Mouse (Mus musculus): ENCODE measurements at regions not wholly inside any gene's neighbourhood (a gene's known extent, or its start where the extent isn't known, plus 50 kb on each side); places are given as distances from the start of the nearest gene placed in this dataset.
A peak's percentile ranks its signal among the peaks of the same experiment; 100 is the strongest.
"Not testable (repeated sequence)": the region's sequence is repeated elsewhere in the genome, so short reads cannot be mapped to it uniquely, and the experiment has no call there.

DNA sequence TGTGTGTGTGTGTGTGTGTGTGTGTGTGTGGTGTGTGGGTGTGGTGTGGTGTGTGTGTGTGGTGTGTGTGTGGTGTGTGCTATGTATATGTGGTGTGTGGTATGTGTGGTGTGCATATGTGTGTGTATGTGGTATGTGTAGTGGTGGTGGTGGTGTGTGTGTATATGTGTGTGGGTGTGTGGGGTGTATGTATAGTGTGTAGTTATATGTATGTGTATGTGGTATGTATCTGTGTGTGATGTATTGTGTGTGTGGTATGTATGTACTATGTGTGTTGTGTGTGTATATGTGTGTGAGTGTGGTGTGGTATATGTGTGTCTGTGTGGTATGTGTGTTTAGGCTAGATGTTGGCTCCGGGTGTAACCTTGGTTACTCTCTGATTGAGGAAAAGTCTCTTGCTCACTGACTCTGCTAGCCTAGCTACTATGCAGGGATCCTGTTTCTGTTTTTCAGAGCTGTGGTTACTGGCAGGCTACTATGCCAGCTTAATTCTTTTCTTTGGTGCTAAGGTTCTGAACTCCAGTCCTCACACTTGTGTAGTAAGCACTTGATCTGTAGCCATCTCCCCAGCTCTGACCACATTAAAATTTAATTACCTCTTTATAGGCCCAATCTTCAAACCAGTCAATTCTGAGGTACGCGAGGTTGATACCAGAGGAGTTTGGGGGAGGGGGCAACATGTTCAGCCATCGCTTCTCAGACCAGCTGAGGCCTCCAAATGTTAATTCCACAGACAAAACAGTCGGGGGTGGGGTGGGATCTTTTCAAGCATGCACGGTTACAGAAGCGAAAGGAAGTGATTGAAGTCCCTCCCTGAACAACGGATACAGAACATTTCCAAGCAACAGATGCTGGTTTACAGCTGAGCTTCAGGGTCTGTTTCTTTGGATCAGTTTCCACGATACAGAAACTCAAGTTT is 126.4 kb upstream of the Camk1g start:
- Histone ChIP-seq H3K4me3 (replicated peaks; ENCODE audit: insufficient read depth, low read depth, low read length) (no peak overlapping the region), H3K4me1 (ENCODE audit: control insufficient read depth, insufficient read depth, low read length) (no peaks in the 10 kb centered on the region), H3K27me3 (ENCODE audit: control insufficient read depth, insufficient read depth, low read length) (no peaks in the 10 kb centered on the region), H3K27ac (ENCODE audit: insufficient read depth, low read length) (no peak overlapping the region)
- DNase-seq: no peak
- TF ChIP-seq POLR2A (IDR thresholded peaks at IDR 0.05; ENCODE audit: borderline replicate concordance, insufficient read depth, low read length) (no peak), CTCF (IDR thresholded peaks at IDR 0.05; ENCODE audit: borderline replicate concordance, insufficient read depth, low read depth, low read length) (no peak)
- 37% methylated on average over 9 of the region's 9 CpGs for whole genome bisulfite sequencing

DNA sequence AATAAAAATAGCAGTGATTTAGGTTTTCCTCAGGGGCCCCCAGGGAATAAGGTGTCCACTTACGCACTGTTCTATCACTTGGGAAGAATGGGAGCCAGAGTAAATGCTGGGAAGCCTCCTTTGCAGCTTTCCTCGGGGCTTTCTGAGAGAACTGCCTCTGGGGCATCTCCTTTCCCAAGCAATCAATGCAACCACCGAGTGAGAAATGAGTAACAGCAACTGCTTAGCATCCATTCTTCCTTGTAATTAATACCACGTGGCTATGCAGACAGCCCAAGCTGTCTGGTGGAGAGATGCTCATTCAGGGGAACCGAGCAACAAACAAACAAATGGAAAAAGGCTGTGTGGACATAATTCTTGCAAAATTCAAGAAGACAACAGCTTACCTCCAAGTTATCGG is 117.9 kb upstream of the Camk1g start:
- H3K27me3 ChIP-seq (ENCODE audit: control insufficient read depth, insufficient read depth, low read length): no peaks in the 10 kb centered on the region
- no peak for DNase-seq
- no peak overlapping the region for H3K27ac ChIP-seq (ENCODE audit: insufficient read depth, low read length)
- WGBS: 61% methylated on average over 6 of the region's 6 CpGs
- no peaks in the 10 kb centered on the region for H3K4me1 ChIP-seq (ENCODE audit: control insufficient read depth, insufficient read depth, low read length)
- TF ChIP-seq POLR2A (IDR thresholded peaks at IDR 0.05; ENCODE audit: borderline replicate concordance, insufficient read depth, low read length) (no peak), CTCF (IDR thresholded peaks at IDR 0.05; ENCODE audit: borderline replicate concordance, insufficient read depth, low read depth, low read length) (no peak)
- H3K4me3 ChIP-seq (replicated peaks; ENCODE audit: insufficient read depth, low read depth, low read length): no peak overlapping the region

DNA sequence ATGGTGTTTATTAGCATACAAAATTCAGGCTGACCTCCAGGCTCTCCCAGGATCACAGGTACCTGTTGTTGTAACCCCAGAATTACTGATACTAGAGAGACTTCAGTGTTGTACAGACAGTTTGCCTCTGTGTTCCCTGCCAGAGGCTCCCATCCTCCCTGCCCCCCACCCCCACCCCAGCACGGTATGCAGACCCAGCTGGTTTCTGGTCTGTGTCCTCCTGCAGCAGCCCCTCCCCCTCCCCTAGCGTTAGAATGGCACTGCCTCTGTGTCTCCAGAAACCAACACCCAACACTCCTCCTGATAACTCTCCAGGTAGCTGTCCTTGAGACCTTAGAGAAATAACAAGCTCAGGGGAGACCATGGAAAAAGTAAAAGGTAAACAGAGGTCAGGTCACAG is 116.6 kb upstream of the Camk1g start:
- not testable (repeated sequence) for H3K27ac ChIP-seq (ENCODE audit: insufficient read depth, low read length); H3K4me1 ChIP-seq (ENCODE audit: control insufficient read depth, insufficient read depth, low read length); DNase-seq; H3K27me3 ChIP-seq (ENCODE audit: control insufficient read depth, insufficient read depth, low read length); H3K4me3 ChIP-seq (replicated peaks; ENCODE audit: insufficient read depth, low read depth, low read length)
- WGBS: 6% methylated on average over 2 of the region's 2 CpGs

DNA sequence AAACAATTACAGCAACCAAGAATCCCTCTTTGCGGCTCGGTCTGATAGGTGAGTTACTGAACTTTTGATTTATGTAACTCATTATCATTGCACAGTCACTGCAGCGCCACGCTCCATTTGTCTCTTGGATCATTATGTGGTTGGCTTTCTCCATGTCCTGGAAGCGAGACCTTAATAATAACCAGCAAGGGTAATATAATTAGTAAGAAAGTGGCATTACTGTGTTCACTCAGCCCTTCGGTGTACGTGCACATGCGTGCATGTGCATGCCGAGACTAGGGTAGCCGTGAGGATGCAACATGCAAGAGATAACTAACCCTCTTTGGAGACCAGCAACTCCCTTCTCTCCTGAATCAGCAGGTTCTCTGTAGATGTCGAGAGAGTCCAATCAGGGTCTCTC is 114.9 kb upstream of the Camk1g start:
- Histone ChIP-seq H3K4me1 (ENCODE audit: control insufficient read depth, insufficient read depth, low read length) (no peaks in the 10 kb centered on the region), H3K27ac (ENCODE audit: insufficient read depth, low read length) (no peak overlapping the region), H3K27me3 (ENCODE audit: control insufficient read depth, insufficient read depth, low read length) (no peaks in the 10 kb centered on the region), H3K4me3 (replicated peaks; ENCODE audit: insufficient read depth, low read depth, low read length) (no peak overlapping the region)
- WGBS: 81% methylated on average over 11 of the region's 11 CpGs
- DNase-seq: no peak
- TF ChIP-seq POLR2A (IDR thresholded peaks at IDR 0.05; ENCODE audit: borderline replicate concordance, insufficient read depth, low read length) (no peak), CTCF (IDR thresholded peaks at IDR 0.05; ENCODE audit: borderline replicate concordance, insufficient read depth, low read depth, low read length) (no peak)

DNA sequence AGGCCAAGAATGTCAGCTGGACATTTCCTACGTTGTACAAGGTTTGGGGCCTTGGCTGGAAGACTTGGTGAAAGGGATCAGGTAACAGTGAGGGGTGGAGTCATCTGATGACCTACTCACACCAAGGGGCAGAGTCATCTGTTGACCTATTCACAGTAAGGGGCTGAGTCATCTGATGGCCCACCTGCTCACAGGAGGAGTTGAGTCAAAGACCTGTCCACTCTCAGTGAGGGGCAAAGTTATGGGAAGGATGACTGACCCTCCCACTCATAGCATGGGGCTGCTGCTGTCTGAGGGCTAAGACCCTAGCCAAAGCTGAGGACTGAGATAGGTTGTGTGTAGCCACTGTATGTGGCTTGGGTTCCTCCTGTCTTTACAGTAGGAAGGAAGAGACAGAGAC is 107.2 kb upstream of the Camk1g start:
- TF ChIP-seq POLR2A (IDR thresholded peaks at IDR 0.05; ENCODE audit: borderline replicate concordance, insufficient read depth, low read length): no peak
- TF ChIP-seq CTCF (IDR thresholded peaks at IDR 0.05; ENCODE audit: borderline replicate concordance, insufficient read depth, low read depth, low read length): no peak
- DNase-seq: no peak
- Histone ChIP-seq H3K4me3 (replicated peaks; ENCODE audit: insufficient read depth, low read depth, low read length) (no peak overlapping the region), H3K4me1 (ENCODE audit: control insufficient read depth, insufficient read depth, low read length) (no peaks in the 10 kb centered on the region), H3K27ac (ENCODE audit: insufficient read depth, low read length) (no peak overlapping the region), H3K27me3 (ENCODE audit: control insufficient read depth, insufficient read depth, low read length) (no peaks in the 10 kb centered on the region)
- WGBS: 80% methylated on average over 1 of the region's 1 CpGs

DNA sequence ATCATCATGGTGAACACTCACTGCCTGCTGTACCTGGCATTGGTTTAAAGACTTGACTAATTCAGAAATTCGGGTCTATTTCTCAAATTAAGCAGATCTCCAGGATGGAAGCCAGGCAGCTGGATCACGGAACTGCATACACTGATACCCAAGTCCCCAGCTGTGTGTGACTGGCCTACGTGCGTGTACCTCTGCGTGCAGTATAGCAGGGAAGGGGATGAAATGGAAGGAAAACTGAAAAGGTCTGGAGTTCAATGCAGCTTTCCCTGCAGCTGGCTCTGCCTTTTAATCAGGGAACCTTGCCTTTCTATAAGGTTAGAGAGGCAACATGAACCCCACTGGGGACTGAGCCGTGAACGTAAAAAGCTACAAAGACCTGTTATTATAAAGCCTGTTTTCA is 106.7 kb upstream of the Camk1g start:
- WGBS: 86% methylated on average over 7 of the region's 7 CpGs
- H3K4me1 ChIP-seq (ENCODE audit: control insufficient read depth, insufficient read depth, low read length): no peaks in the 10 kb centered on the region
- no peak for DNase-seq
- no peak for TF ChIP-seq CTCF (IDR thresholded peaks at IDR 0.05; ENCODE audit: borderline replicate concordance, insufficient read depth, low read depth, low read length)
- no peak for TF ChIP-seq POLR2A (IDR thresholded peaks at IDR 0.05; ENCODE audit: borderline replicate concordance, insufficient read depth, low read length)
- H3K27me3 ChIP-seq (ENCODE audit: control insufficient read depth, insufficient read depth, low read length): no peaks in the 10 kb centered on the region
- no peak overlapping the region for H3K27ac ChIP-seq (ENCODE audit: insufficient read depth, low read length)
- no peak overlapping the region for H3K4me3 ChIP-seq (replicated peaks; ENCODE audit: insufficient read depth, low read depth, low read length)

DNA sequence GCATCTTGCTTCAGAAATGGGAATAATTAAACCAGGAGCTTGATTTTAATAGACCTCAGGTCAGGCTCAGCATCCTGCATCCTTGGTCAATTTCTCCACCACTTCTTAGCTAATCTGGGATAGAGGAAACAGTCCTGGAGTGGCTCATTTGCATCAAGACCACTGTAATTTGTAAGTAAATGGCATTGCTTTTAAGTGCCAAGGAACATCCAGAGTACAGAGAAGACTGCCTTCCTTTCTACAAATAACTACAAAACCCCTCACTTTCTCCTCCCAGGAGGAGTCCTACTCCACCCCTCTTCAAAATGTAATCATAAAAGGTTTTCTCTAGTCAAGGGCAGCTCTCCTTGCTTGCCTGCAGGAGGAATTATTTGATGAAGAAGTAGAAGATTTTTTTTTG is 96.2 kb upstream of the Camk1g start:
- H3K27me3 ChIP-seq (ENCODE audit: control insufficient read depth, insufficient read depth, low read length): no peaks in the 10 kb centered on the region
- H3K4me3 ChIP-seq (replicated peaks; ENCODE audit: insufficient read depth, low read depth, low read length): no peak overlapping the region
- TF ChIP-seq POLR2A (IDR thresholded peaks at IDR 0.05; ENCODE audit: borderline replicate concordance, insufficient read depth, low read length) (no peak), CTCF (IDR thresholded peaks at IDR 0.05; ENCODE audit: borderline replicate concordance, insufficient read depth, low read depth, low read length) (no peak)
- H3K27ac ChIP-seq (ENCODE audit: insufficient read depth, low read length): no peak overlapping the region
- no peaks in the 10 kb centered on the region for H3K4me1 ChIP-seq (ENCODE audit: control insufficient read depth, insufficient read depth, low read length)
- DNase-seq: no peak

DNA sequence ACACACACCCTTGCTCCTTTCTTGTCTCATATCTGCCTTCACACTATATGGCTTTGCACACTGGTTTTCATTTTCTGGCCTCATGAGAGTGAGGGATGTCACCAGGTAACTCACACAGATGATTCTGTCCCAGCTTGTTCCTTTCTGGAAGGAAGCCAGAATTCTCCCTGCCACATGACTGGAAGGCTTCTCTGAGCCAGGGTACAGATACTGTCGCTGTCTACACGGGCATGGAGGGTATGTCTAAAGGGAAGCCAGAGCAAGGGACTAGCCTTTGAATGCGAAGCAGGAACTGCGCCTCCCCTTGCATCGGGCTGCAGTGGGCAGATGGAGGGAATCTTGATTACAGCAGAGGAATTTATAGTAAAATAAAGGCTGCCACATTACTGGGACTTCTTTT is 89.6 kb upstream of the Camk1g start:
- Histone ChIP-seq H3K27ac (ENCODE audit: insufficient read depth, low read length) (no peak overlapping the region), H3K27me3 (ENCODE audit: control insufficient read depth, insufficient read depth, low read length) (no peaks in the 10 kb centered on the region), H3K4me1 (ENCODE audit: control insufficient read depth, insufficient read depth, low read length) (no peaks in the 10 kb centered on the region), H3K4me3 (replicated peaks; ENCODE audit: insufficient read depth, low read depth, low read length) (no peak overlapping the region)
- WGBS: 57% methylated on average over 5 of the region's 5 CpGs
- TF ChIP-seq POLR2A (IDR thresholded peaks at IDR 0.05; ENCODE audit: borderline replicate concordance, insufficient read depth, low read length): no peak
- no peak for TF ChIP-seq CTCF (IDR thresholded peaks at IDR 0.05; ENCODE audit: borderline replicate concordance, insufficient read depth, low read depth, low read length)
- DNase-seq: peak in 1 of 2 experiments; percentile 20
